Comparison of ENCODE assay signal across 8 mouse cellular contexts in genomic region chr6:49218275-49218802, GRCm38 (mm10). TPM values are rescaled to one million over a fixed set of nuclear protein-coding genes. Genes with fewer than 3 reads are reported as not detected.
A peak's percentile ranks its signal among the peaks of the same experiment; 100 is the strongest.
DNase-seq lines count a peak whose midpoint lies in the region; ATAC-seq lines count a peak whose summit lies in the region.

No protein-coding gene starts in this region.

- WGBS in kidney, embryonic 15.5 days: under 1% methylated on average over 31 of the region's 31 CpGs
- WGBS in liver, embryonic 16.5 days (ENCODE audit: insufficient replicate concordance): under 1% methylated on average over 31 of the region's 31 CpGs

- H3K4me1 ChIP-seq in kidney, embryonic 15.5 days: peaks cover 14% of the 10 kb centered on the region
- H3K4me1 ChIP-seq in liver, embryonic 16.5 days (ENCODE audit: control insufficient read depth, low read depth, low read length): peaks cover 13% of the 10 kb centered on the region

- peak overlapping the region; percentile 59 for H3K4me3 ChIP-seq in kidney, embryonic 15.5 days (replicated peaks)
- H3K4me3 ChIP-seq in liver, embryonic 16.5 days (ENCODE audit: low read depth, low read length): peak overlapping the region; percentile 80

- peak overlapping the region; percentile 94; the same call in 1 of the 2 replicates for H3K27ac ChIP-seq in kidney, embryonic 15.5 days
- H3K27ac ChIP-seq in liver, embryonic 16.5 days (ENCODE audit: low read length): peak overlapping the region; percentile 69

- peaks cover 19% of the 10 kb centered on the region for H3K27me3 ChIP-seq in kidney, embryonic 15.5 days
- no peaks in the 10 kb centered on the region for H3K27me3 ChIP-seq in liver, embryonic 16.5 days (ENCODE audit: control insufficient read depth, insufficient read depth, low read depth, low read length)

- no peak for ATAC-seq in kidney, embryonic 15.5 days (replicated peaks; ENCODE audit: low FRiP score)
- no peak for ATAC-seq in liver, embryonic 16.5 days (ENCODE audit: low read depth)

- no peaks in the 10 kb centered on the region for H3K36me3 ChIP-seq in kidney, embryonic 15.5 days
- no peaks in the 10 kb centered on the region for H3K36me3 ChIP-seq in liver, embryonic 16.5 days (ENCODE audit: control insufficient read depth, insufficient read depth)

- 0 out of 2 replicates have a peak overlapping the region, but pooled peaks have one; percentile 29 for H3K9ac ChIP-seq in kidney, embryonic 15.5 days
- H3K9ac ChIP-seq in liver, embryonic 16.5 days (ENCODE audit: low read depth, low read length): peak overlapping the region; percentile 79

- H3K9me3 ChIP-seq in kidney, embryonic 15.5 days (replicated peaks): no peaks in the 10 kb centered on the region
- no peaks in the 10 kb centered on the region for H3K9me3 ChIP-seq in liver, embryonic 16.5 days (replicated peaks; ENCODE audit: control insufficient read depth, low read length)

- H3K4me2 ChIP-seq in kidney, embryonic 15.5 days: peak overlapping the region; percentile 71
- peak overlapping the region; percentile 65 for H3K4me2 ChIP-seq in liver, embryonic 16.5 days (ENCODE audit: low read depth, low read length)

- DNase-seq in kidney, adult 11 months: no peak
- peak; percentile 55 for DNase-seq in ZHBTc4 (ENCODE audit: low read depth, low spot score)
- peak; percentile 68 for DNase-seq in forelimb bud, embryonic 11.5 days (ENCODE audit: low read depth, low spot score)
- no peak for DNase-seq in urinary bladder, postnatal 4 days (ENCODE audit: low spot score in 2 of 2)
- DNase-seq in spleen, postnatal 10 days (ENCODE audit: low spot score in 2 of 2): no peak
- no peak for DNase-seq in yolk sac, embryonic 10.5 days (ENCODE audit: low spot score)

RNA-seq across cellular contexts. Expression of gene Igf2bp3, which starts 3.6 kb away (rescaled TPM):
- polyA plus RNA-seq in kidney, embryonic 15.5 days (2015; fragmentation: Nextera tagmentation; extraction: Ambion mirVana): 46.2 and 49.7 TPM in 2 replicates
- polyA plus RNA-seq in liver, embryonic 16.5 days (2015; fragmentation: Nextera tagmentation; extraction: Ambion mirVana): 16.4 and 17.9 TPM in 2 replicates

RNA-seq across cellular contexts. Expression of gene Tra2a, which starts 45.5 kb away (rescaled TPM):
- polyA plus RNA-seq in kidney, embryonic 15.5 days (2015; fragmentation: Nextera tagmentation; extraction: Ambion mirVana): 122 and 130 TPM in 2 replicates
- 38.0 and 42.4 TPM in 2 replicates for polyA plus RNA-seq in liver, embryonic 16.5 days (2015; fragmentation: Nextera tagmentation; extraction: Ambion mirVana)

Comparison
In these comparisons a context has a peak if more than half of its experiments do, and no peak if none do; other contexts are left out.
1. DNase-seq: peak in ZHBTc4 (single experiment) and forelimb bud, embryonic 11.5 days (single experiment); none in kidney, adult 11 months (single experiment), urinary bladder, postnatal 4 days (0 of 2), spleen, postnatal 10 days (0 of 2) and yolk sac, embryonic 10.5 days (single experiment).